Mouse (Mus musculus): ENCODE measurements around the gene Cphx1. TPM values are rescaled to one million over a fixed set of nuclear protein-coding genes. Genes with fewer than 3 reads are reported as not detected.
"Not testable (repeated sequence)": the region's sequence is repeated elsewhere in the genome, so short reads cannot be mapped to it uniquely, and the experiment has no call there.

Gene Cphx1
- not detected in 2 replicates for polyA plus RNA-seq (2012; rRNA removed)

DNA sequence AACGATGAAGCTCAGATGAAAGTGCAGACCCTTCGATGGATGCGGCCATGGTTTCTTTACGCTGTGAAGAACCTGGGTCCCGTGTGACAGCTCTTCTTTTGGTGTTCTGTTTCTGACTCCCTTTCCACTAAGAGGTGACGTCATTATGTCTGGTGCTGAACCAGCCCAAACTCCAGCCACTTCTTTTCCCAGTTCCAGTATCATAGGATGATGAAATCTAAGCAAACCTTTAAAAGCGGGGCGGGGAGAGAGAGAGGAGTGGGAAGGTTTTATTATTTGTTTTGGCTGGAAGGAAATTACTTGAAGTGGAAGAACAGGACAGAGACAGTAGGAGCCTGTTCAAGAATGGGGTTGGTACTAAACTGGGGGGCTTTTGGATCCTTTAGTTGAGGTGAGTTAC is at the start of gene Cphx1:
Gene Cphx1, plus strand, starts transcription at position 301 of the 400 bp plus-strand sequence.
- not testable (repeated sequence) for H3K4me1 ChIP-seq (ENCODE audit: control insufficient read depth, insufficient read depth, low read length); H3K27ac ChIP-seq (ENCODE audit: insufficient read depth, low read depth, low read length); H3K4me3 ChIP-seq (ENCODE audit: insufficient read depth, low read depth, low read length); H3K27me3 ChIP-seq (replicated peaks; ENCODE audit: control insufficient read depth, insufficient read depth, low read length); H3K36me3 ChIP-seq (ENCODE audit: control insufficient read depth, insufficient read depth, low read length); DNase-seq
- WGBS: no CpG with 5 or more reads among the region's 8 CpGs

DNA sequence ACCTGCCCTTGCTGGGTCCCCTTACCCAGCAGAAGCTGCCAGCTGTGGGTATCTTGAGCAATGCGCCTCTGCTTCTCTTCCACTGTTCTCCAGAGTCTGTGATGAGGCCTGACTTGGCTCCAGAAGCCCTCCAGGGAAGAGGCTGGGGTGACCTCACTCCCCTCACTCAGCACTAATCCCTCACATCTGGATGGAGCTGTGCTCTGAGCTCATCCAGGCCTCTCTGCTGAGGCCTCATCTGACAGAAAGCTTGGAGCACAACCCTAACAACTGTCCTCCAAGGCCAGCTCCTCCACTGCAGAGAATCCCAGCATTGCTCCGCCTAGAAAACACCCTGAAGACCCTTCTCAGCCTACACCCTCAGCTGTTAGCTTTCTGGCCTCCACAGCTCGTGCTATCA is 43.5 kb upstream of the Cphx1 start:
- H3K27ac ChIP-seq (ENCODE audit: insufficient read depth, low read depth, low read length); H3K36me3 ChIP-seq (ENCODE audit: control insufficient read depth, insufficient read depth, low read length); DNase-seq; H3K4me3 ChIP-seq (ENCODE audit: insufficient read depth, low read depth, low read length); H3K27me3 ChIP-seq (replicated peaks; ENCODE audit: control insufficient read depth, insufficient read depth, low read length); H3K4me1 ChIP-seq (ENCODE audit: control insufficient read depth, insufficient read depth, low read length): not testable (repeated sequence)
- no CpG with 5 or more reads among the region's 3 CpGs for WGBS

DNA sequence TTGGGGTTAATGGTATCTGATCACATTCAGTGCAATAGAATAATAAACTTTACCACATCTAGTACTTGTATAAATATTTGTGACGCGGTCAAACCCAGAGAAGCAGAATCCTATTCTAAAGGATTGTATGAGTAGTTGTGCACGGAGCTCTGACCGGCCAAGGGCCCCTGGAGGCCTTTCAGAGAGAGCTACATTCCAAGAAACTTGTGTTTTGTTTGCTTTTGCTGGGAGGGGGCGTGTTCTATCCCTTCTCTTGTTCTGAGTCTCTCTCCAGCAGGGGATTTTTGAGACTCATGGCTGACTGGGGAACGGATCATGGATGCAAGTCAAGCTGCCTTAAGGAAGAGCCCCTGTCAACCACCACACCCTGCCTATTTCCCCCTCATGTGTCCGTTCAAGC is 42.4 kb upstream of the Cphx1 start:
- DNase-seq; H3K27ac ChIP-seq (ENCODE audit: insufficient read depth, low read depth, low read length); H3K27me3 ChIP-seq (replicated peaks; ENCODE audit: control insufficient read depth, insufficient read depth, low read length); H3K4me3 ChIP-seq (ENCODE audit: insufficient read depth, low read depth, low read length); H3K36me3 ChIP-seq (ENCODE audit: control insufficient read depth, insufficient read depth, low read length); H3K4me1 ChIP-seq (ENCODE audit: control insufficient read depth, insufficient read depth, low read length): not testable (repeated sequence)
- WGBS: no CpG with 5 or more reads among the region's 7 CpGs

DNA sequence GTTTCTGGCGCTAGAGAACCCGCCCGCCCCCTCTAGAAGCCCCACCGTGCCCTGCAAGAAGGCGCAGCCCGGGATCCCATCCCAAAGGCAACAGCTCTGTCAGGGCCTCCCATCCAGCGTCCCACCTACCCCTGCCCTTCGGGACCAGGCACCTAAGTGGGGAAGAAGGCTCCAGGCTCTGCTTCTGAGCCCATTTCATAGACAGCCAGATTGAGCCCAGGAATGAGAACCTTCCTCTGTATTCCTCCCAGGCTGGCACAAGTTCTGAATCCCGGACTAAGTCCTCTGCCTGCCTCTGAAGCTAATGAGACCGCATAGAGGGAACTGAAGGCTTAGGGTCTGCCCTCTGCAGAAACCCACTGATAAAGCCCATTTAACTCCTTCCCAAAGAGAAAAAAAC is 35.1 kb upstream of the Cphx1 start, which contains the start of gene Plac9a:
Gene Plac9a, minus strand, starts transcription at position 101 of the 400 bp plus-strand sequence.
- not testable (repeated sequence) for H3K27ac ChIP-seq (ENCODE audit: insufficient read depth, low read depth, low read length); DNase-seq; H3K4me3 ChIP-seq (ENCODE audit: insufficient read depth, low read depth, low read length); H3K36me3 ChIP-seq (ENCODE audit: control insufficient read depth, insufficient read depth, low read length); H3K4me1 ChIP-seq (ENCODE audit: control insufficient read depth, insufficient read depth, low read length); H3K27me3 ChIP-seq (replicated peaks; ENCODE audit: control insufficient read depth, insufficient read depth, low read length)
- WGBS: no CpG with 5 or more reads among the region's 10 CpGs

DNA sequence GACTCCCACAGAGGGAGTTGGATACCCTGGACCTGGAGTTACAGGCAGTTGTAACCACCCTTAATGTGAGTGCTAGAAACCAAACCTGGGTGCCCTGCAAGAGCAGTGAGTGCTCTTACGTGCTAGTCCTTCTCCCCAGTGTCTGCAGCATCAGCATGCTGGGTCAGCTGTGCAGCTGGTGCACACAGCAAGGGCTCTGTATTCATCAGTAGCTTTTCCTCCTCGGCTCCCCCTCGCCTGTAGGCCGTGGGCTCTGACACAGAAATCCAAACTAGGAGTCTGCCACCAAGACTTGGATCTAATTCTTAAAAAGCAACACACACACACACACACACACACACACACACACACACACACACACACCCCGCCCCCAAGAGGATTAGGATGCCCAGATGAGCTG is 32.9 kb upstream of the Cphx1 start:
- DNase-seq; H3K27ac ChIP-seq (ENCODE audit: insufficient read depth, low read depth, low read length); H3K36me3 ChIP-seq (ENCODE audit: control insufficient read depth, insufficient read depth, low read length); H3K4me3 ChIP-seq (ENCODE audit: insufficient read depth, low read depth, low read length); H3K4me1 ChIP-seq (ENCODE audit: control insufficient read depth, insufficient read depth, low read length); H3K27me3 ChIP-seq (replicated peaks; ENCODE audit: control insufficient read depth, insufficient read depth, low read length): not testable (repeated sequence)
- WGBS: 70% methylated on average over 1 of the region's 5 CpGs

DNA sequence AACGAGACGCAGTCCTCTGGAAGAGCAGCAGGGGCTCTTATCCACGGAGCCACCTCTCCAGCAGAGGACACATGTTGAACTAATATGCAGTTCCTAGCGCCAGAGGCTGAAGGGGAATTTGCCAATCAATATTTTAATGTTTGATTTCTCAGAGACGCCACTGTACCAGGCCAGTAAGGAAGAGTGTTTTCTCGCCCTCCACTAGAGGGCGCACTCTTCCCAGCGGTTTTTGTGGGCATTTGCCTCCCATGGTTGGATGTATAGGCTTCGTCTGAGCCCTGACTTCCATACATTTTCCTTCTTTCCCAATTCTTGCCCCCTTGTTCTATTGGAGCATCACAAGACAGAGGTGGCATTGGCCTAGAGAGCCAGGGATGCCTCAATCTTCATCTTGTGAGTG is 30.8 kb upstream of the Cphx1 start:
- not testable (repeated sequence) for DNase-seq; H3K4me3 ChIP-seq (ENCODE audit: insufficient read depth, low read depth, low read length); H3K36me3 ChIP-seq (ENCODE audit: control insufficient read depth, insufficient read depth, low read length); H3K27ac ChIP-seq (ENCODE audit: insufficient read depth, low read depth, low read length); H3K27me3 ChIP-seq (replicated peaks; ENCODE audit: control insufficient read depth, insufficient read depth, low read length); H3K4me1 ChIP-seq (ENCODE audit: control insufficient read depth, insufficient read depth, low read length)
- WGBS: no CpG with 5 or more reads among the region's 9 CpGs

- H3K36me3 ChIP-seq (ENCODE audit: control insufficient read depth, insufficient read depth, low read length); DNase-seq; H3K27ac ChIP-seq (ENCODE audit: insufficient read depth, low read depth, low read length); H3K4me1 ChIP-seq (ENCODE audit: control insufficient read depth, insufficient read depth, low read length); H3K4me3 ChIP-seq (ENCODE audit: insufficient read depth, low read depth, low read length); H3K27me3 ChIP-seq (replicated peaks; ENCODE audit: control insufficient read depth, insufficient read depth, low read length): not testable (repeated sequence)
- WGBS: no CpG with 5 or more reads among the region's 8 CpGs
Observed at GRCm38 (mm10) chr14:25908976-25909375, 29.1 kb upstream of the Cphx1 start.

GRCm38 (mm10) chr14:25918427-25919170 is 19.5 kb upstream of the Cphx1 start:
- H3K36me3 ChIP-seq (ENCODE audit: control insufficient read depth, insufficient read depth, low read length); H3K27ac ChIP-seq (ENCODE audit: insufficient read depth, low read depth, low read length); H3K4me3 ChIP-seq (ENCODE audit: insufficient read depth, low read depth, low read length); H3K4me1 ChIP-seq (ENCODE audit: control insufficient read depth, insufficient read depth, low read length); DNase-seq; H3K27me3 ChIP-seq (replicated peaks; ENCODE audit: control insufficient read depth, insufficient read depth, low read length): not testable (repeated sequence)
- WGBS: no CpG with 5 or more reads among the region's 5 CpGs

- not testable (repeated sequence) for H3K4me1 ChIP-seq (ENCODE audit: control insufficient read depth, insufficient read depth, low read length); H3K36me3 ChIP-seq (ENCODE audit: control insufficient read depth, insufficient read depth, low read length); DNase-seq; H3K4me3 ChIP-seq (ENCODE audit: insufficient read depth, low read depth, low read length); H3K27ac ChIP-seq (ENCODE audit: insufficient read depth, low read depth, low read length); H3K27me3 ChIP-seq (replicated peaks; ENCODE audit: control insufficient read depth, insufficient read depth, low read length)
- no CpG with 5 or more reads among the region's 44 CpGs for WGBS
Observed at GRCm38 (mm10) chr14:25926814-25927561, 11.1 kb upstream of the Cphx1 start.

DNA sequence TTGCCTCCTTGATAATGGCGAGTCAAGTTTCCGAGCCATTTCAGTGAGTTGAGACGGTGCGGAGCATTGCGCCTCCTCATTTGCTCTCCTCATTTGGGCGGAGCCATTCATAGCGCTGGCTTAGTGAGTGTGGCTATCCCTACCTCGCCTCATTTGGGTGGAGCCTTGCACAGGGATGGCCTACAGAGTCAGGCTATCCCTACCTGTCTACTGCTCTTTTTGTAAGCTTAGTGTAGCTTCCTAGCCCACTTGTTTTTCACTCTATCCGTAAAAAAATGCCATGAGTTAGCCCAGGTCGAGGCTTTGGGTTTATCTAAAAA is 10.6 kb upstream of the Cphx1 start, which contains the start of gene Tmem254a:
Gene Tmem254a, minus strand, starts transcription at position 111 of the 320 bp plus-strand sequence.
- DNase-seq; H3K27ac ChIP-seq (ENCODE audit: insufficient read depth, low read depth, low read length); H3K36me3 ChIP-seq (ENCODE audit: control insufficient read depth, insufficient read depth, low read length); H3K4me1 ChIP-seq (ENCODE audit: control insufficient read depth, insufficient read depth, low read length); H3K4me3 ChIP-seq (ENCODE audit: insufficient read depth, low read depth, low read length); H3K27me3 ChIP-seq (replicated peaks; ENCODE audit: control insufficient read depth, insufficient read depth, low read length): not testable (repeated sequence)
- no CpG with 5 or more reads among the region's 10 CpGs for WGBS

- H3K4me1 ChIP-seq (ENCODE audit: control insufficient read depth, insufficient read depth, low read length); H3K27ac ChIP-seq (ENCODE audit: insufficient read depth, low read depth, low read length); H3K36me3 ChIP-seq (ENCODE audit: control insufficient read depth, insufficient read depth, low read length); H3K27me3 ChIP-seq (replicated peaks; ENCODE audit: control insufficient read depth, insufficient read depth, low read length); H3K4me3 ChIP-seq (ENCODE audit: insufficient read depth, low read depth, low read length); DNase-seq: not testable (repeated sequence)
- no CpG with 5 or more reads among the region's 5 CpGs for WGBS
Observed at GRCm38 (mm10) chr14:25936867-25937630, 1.1 kb upstream of the Cphx1 start.
